Mouse (Mus musculus): ENCODE measurements at regions not wholly inside any gene's neighbourhood (a gene's known extent, or its start where the extent isn't known, plus 50 kb on each side); places are given as distances from the start of the nearest gene placed in this dataset.

GRCm38 (mm10) chr12:56402137-56402536 lies 56.4 kb upstream of the Mbip start:
- no peak for DNase-seq

All from right cerebral cortex, postnatal 14 days (tissue).